In genomic region chr17:83563703-83564111, GRCm38 (mm10) we compare ENCODE assay signal across 8 mouse cellular contexts. TPM values are rescaled to one million over a fixed set of nuclear protein-coding genes. Genes with fewer than 3 reads are reported as not detected.
DNase-seq lines count a peak whose midpoint lies in the region; ATAC-seq and TF ChIP-seq lines count a peak whose summit lies in the region.

No protein-coding gene starts in this region.

- WGBS in hindbrain, embryonic 16.5 days = 53% methylated on average over 10 of the region's 10 CpGs
- WGBS in liver, embryonic 15.5 days (ENCODE audit: insufficient replicate concordance) = 37% methylated on average over 10 of the region's 10 CpGs
- WGBS in neural tube, embryonic 14.5 days = 44% methylated on average over 10 of the region's 10 CpGs

- DNase-seq in right cerebral cortex, postnatal 14 days = peak; percentile 55
- DNase-seq in right cerebral cortex, postnatal 36 days (ENCODE audit: low spot score in 2 of 2) = no peak

- 0 out of 2 replicates have a peak overlapping the region, but pooled peaks have one; percentile 0 for H3K4me2 ChIP-seq in hindbrain, embryonic 16.5 days (ENCODE audit: low read length)
- H3K4me2 ChIP-seq in liver, embryonic 15.5 days = peak overlapping the region; percentile 16; the same call in 1 of the 2 replicates
- H3K4me2 ChIP-seq in neural tube, embryonic 14.5 days (ENCODE audit: low read depth, low read length) = no peak overlapping the region

- TF ChIP-seq CTCF in bone marrow macrophage, adult 2 months (IDR thresholded peaks at IDR 0.05; ENCODE audit: low read depth, low read length) = peak; percentile 67

- no peaks in the 10 kb centered on the region; the same call in 1 of the 2 replicates for H3K36me3 ChIP-seq in erythroblast, embryonic 14.5 days (ENCODE audit: control insufficient read depth)
- H3K36me3 ChIP-seq in hindbrain, embryonic 16.5 days (ENCODE audit: control insufficient read depth, insufficient read depth, low read length) = no peaks in the 10 kb centered on the region
- no peaks in the 10 kb centered on the region for H3K36me3 ChIP-seq in liver, embryonic 15.5 days (replicated peaks)
- no peaks in the 10 kb centered on the region for H3K36me3 ChIP-seq in neural tube, embryonic 14.5 days (ENCODE audit: control insufficient read depth, insufficient read depth, low read length)

- H3K9ac ChIP-seq in hindbrain, embryonic 16.5 days (ENCODE audit: low read depth, low read length) = no peak overlapping the region
- H3K9ac ChIP-seq in liver, embryonic 15.5 days = no peak overlapping the region
- no peak overlapping the region for H3K9ac ChIP-seq in neural tube, embryonic 14.5 days (replicated peaks; ENCODE audit: low read depth, low read length)

- peak overlapping the region; percentile 27; the same call in 1 of the 2 replicates for H3K4me3 ChIP-seq in bone marrow macrophage, adult 2 months (ENCODE audit: insufficient read depth, low read length)
- H3K4me3 ChIP-seq in erythroblast, embryonic 14.5 days (replicated peaks) = peak overlapping the region; percentile 25
- H3K4me3 ChIP-seq in hindbrain, embryonic 16.5 days (ENCODE audit: low read length) = no peak overlapping the region
- H3K4me3 ChIP-seq in liver, embryonic 15.5 days (replicated peaks) = peak overlapping the region; percentile 2; the same call in 1 of the 2 replicates
- no peak overlapping the region for H3K4me3 ChIP-seq in neural tube, embryonic 14.5 days (ENCODE audit: low read depth, low read length)

- 0 out of 2 replicates have a peak, but pooled peaks have one; percentile 31 for ATAC-seq in hindbrain, embryonic 16.5 days
- no peak for ATAC-seq in liver, embryonic 15.5 days (ENCODE audit: insufficient read depth)
- peak; percentile 59; the same call in 1 of the 2 replicates for ATAC-seq in neural tube, embryonic 14.5 days (ENCODE audit: low read depth)
- ATAC-seq in frontal cortex, adult (ENCODE audit: low TSS enrichment) = no peak

- peak overlapping the region; percentile 44 for H3K27ac ChIP-seq in bone marrow macrophage, adult 2 months (ENCODE audit: insufficient read depth, low read depth, low read length)
- no peak overlapping the region for H3K27ac ChIP-seq in hindbrain, embryonic 16.5 days (ENCODE audit: low read depth, low read length)
- H3K27ac ChIP-seq in liver, embryonic 15.5 days (replicated peaks) = no peak overlapping the region
- no peak overlapping the region for H3K27ac ChIP-seq in neural tube, embryonic 14.5 days (ENCODE audit: low read depth, low read length)

- no peaks in the 10 kb centered on the region for H3K9me3 ChIP-seq in erythroblast, embryonic 14.5 days (ENCODE audit: control insufficient read depth, low read length)
- H3K9me3 ChIP-seq in hindbrain, embryonic 16.5 days (ENCODE audit: control insufficient read depth, low read length) = no peaks in the 10 kb centered on the region
- H3K9me3 ChIP-seq in liver, embryonic 15.5 days (replicated peaks) = no peaks in the 10 kb centered on the region
- no peaks in the 10 kb centered on the region for H3K9me3 ChIP-seq in neural tube, embryonic 14.5 days (ENCODE audit: control insufficient read depth, low read length)

- peaks cover 4% of the 10 kb centered on the region; the same call in 1 of the 2 replicates for H3K27me3 ChIP-seq in erythroblast, embryonic 14.5 days (ENCODE audit: control insufficient read depth)
- H3K27me3 ChIP-seq in hindbrain, embryonic 16.5 days (replicated peaks; ENCODE audit: control insufficient read depth, insufficient read depth, low read length) = no peaks in the 10 kb centered on the region
- no peaks in the 10 kb centered on the region for H3K27me3 ChIP-seq in liver, embryonic 15.5 days
- no peaks in the 10 kb centered on the region for H3K27me3 ChIP-seq in neural tube, embryonic 14.5 days (ENCODE audit: control insufficient read depth, insufficient read depth, low read length)

- H3K4me1 ChIP-seq in bone marrow macrophage, adult 2 months (ENCODE audit: control insufficient read depth, insufficient read depth, low read length) = peaks cover 6% of the 10 kb centered on the region; the same call in 1 of the 2 replicates
- peaks cover 59% of the 10 kb centered on the region for H3K4me1 ChIP-seq in erythroblast, embryonic 14.5 days (ENCODE audit: control insufficient read depth)
- peaks cover 3% of the 10 kb centered on the region; the same call in 1 of the 2 replicates for H3K4me1 ChIP-seq in hindbrain, embryonic 16.5 days (ENCODE audit: control insufficient read depth, insufficient read depth, low read depth, low read length)
- peaks cover 47% of the 10 kb centered on the region for H3K4me1 ChIP-seq in liver, embryonic 15.5 days (replicated peaks)
- no peaks in the 10 kb centered on the region for H3K4me1 ChIP-seq in neural tube, embryonic 14.5 days (ENCODE audit: control insufficient read depth, insufficient read depth, low read length)

- no peak for TF ChIP-seq POLR2A in bone marrow macrophage, adult 2 months (IDR thresholded peaks at IDR 0.05; ENCODE audit: borderline replicate concordance, low read depth, low read length)

RNA-seq across cellular contexts. Expression of gene Cox7a2l, which starts 46.6 kb away (rescaled TPM):
- 346 and 372 TPM in 2 replicates for polyA plus RNA-seq in bone marrow macrophage, adult 2 months (2012; ENCODE audit: insufficient read depth, insufficient read length, missing spikeins)
- 4.1 and 7.3 TPM in 2 replicates for polyA plus RNA-seq in erythroblast, embryonic 14.5 days (2012)
- polyA plus RNA-seq in hindbrain, embryonic 16.5 days (2015; fragmentation: Nextera tagmentation; extraction: Ambion mirVana) = 197 and 227 TPM in 2 replicates
- 59.8 and 61.9 TPM in 2 replicates for polyA plus RNA-seq in liver, embryonic 15.5 days (2015; fragmentation: Nextera tagmentation; extraction: Ambion mirVana)
- 205 and 209 TPM in 2 replicates for polyA plus RNA-seq in neural tube, embryonic 14.5 days (2014; fragmentation: Nextera tagmentation; extraction: Ambion mirVana)

Comparison
In these comparisons a context has a peak if more than half of its experiments do, and no peak if none do; other contexts are left out.
1. H3K4me3 ChIP-seq: peak in bone marrow macrophage, adult 2 months (single experiment), erythroblast, embryonic 14.5 days (single experiment) and liver, embryonic 15.5 days (single experiment); none in hindbrain, embryonic 16.5 days (single experiment) and neural tube, embryonic 14.5 days (single experiment).
2. ATAC-seq: peak in hindbrain, embryonic 16.5 days (single experiment) and neural tube, embryonic 14.5 days (single experiment); none in liver, embryonic 15.5 days (single experiment) and frontal cortex, adult (single experiment).